Mouse (Mus musculus) cerebellum, postnatal 36 days (tissue): ENCODE measurements at regions not wholly inside any gene's neighbourhood (a gene's known extent, or its start where the extent isn't known, plus 50 kb on each side); places are given as distances from the start of the nearest gene placed in this dataset.

Experiments used
- DNase-seq, 2 experiments: peaks; one replicate each; pipeline ENCODE4 v3.0.0; 2021 to 2022; ENCODE audit warnings: mixed read lengths in 2 of 2

DNA sequence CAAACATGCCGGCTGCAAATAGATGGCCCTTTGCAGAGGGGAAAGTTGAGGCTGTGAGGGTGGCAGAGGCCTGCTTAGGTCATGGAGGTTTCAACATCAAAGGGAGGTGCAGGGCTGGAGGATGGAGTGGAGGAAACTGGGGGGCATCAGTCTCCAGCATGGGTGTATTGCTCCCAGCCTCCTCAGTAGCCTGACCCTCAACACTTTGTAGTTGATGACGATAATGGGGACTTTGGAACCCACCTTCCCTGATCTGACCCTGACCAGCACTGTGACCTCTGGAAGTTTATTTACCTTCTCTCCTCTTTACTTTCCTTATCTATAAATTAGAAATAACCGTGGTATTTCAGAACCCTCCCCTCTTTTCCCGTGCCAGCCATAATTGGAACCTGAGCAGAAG, 56.2 kb downstream of the Gm26897 start:
- DNase-seq, result no peak

DNA sequence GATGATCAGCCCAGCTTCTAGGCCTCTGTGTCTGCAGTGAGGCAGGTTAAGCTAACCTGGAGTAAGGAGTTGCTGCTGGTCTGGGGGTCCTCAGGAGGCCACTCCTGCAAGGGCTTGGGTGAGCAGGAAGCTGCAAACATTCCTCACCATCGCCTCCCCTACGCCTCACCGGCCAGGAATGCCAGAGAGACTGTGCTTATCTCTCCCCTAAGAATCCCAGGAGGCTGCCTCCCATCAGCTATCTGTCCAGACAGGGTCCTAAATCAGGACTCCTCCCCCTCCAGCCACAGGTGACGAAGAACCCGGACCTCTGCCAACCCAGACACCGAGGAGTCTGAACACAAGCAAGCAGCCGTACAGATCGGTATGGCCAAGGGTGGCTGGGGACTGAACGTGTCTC, 56.8 kb downstream of the Gm26897 start:
- no peak for DNase-seq

DNA sequence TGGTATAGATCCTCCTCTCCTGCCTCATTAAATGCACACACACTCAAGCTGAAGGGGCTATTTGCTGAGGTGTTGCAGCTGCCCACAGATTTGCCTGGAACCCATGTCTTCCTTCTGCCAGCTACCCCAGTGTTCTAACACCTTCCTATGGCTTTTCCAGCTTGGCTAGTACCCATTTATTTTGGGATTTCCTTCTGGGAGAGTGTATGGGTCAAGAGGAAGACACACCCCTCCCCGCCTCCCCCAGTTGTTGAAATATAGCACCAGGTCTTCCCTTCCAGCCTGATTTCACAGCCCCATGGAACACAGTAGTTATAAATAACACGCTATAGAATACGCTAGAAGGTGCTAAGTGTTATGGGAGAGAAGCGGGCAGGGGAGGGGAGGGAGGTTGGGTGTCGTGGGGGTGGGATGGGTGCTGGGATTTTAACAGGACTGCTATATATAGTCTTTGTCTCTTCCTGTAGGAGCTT, 57.4 kb downstream of the Gm26897 start:
- no peak for DNase-seq

DNA sequence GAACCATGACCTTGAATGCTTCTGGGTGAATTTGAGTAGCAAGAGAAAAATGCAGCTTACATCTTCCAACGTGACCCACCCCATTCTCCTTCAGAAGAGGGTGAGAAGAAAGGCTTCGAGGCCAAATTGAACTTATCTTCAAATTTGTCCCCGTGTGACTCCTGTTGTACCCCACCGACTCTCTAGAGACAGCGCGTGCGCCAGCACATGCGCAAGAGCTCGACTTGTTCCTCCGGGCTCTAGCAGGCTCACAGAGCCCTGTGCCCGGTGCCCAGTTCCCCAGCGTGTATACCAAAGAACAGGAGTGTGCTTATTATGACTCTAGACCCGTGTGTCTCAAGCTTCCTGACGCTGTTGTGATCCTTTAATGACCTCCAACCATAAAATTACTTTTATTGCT, 59.0 kb downstream of the Gm26897 start:
- DNase-seq, result no peak

DNA sequence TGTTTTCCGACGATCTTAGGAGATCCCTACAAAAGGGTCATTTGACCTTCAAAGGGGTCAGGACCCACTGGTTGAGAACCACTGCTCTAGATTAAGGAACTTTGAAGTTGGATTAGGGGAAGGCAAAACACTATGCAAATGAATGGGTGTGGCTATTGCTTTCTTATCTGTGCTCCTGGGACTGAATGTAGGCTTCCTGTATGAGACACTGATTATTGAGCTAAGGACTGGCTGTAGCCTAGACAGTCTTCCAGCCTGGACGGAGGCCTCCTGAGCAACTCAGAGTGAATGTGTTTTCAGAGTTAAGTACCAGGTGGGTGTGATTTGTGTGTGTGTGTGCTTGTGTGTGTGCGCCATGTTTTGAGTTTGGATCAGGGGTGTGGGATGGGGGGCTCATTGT, 59.5 kb downstream of the Gm26897 start:
- no peak for DNase-seq

DNA sequence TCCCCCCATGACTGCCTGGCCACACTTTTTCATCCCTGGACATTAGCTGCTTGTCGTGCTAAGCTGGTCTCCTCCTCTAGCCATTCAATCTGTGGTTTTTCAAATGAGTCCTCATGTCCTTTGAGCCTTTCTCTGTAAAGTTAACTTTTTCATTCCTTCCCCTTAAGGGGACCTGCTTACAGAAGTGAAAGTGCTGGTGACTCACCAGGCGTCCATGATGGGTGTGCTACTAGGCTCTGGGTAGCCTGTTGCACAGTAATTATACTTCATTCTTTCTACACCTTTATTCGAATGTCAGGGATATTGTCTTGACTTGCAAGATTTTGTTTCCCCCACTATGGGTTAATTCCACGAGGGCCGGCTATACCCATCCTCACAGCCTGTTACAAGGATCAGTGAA, 63.2 kb downstream of the Gm26897 start:
- no peak for DNase-seq

DNA sequence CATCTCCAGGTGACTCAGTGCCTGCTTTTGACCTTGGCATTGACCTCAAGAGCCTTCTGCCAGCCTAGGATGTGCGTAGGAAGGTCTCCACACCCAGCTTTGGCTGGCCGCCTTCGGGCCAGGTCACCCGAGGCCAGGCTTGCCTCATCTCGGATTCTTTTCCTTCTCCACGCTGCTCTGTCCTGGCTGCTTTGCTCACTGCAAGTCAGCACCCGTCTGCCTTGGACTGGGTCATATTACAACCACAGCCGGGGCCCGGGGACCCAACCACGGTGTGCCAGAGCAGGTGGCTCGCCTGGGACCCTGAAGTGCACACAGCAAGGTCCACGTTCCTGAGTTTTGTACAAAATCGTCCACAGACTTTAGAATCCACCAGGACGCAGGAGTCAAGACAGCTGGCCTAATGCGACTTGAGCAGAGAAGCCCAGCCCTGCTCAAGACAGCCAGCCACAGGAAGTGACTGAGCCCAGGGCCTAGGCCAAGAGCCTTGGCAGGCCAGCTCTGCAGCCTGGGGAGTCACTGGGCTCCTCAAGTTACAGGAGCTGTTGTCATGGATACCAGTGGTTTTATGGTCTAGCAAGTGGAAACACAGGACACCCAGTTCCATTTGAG, 66.1 kb downstream of the Gm26897 start:
- DNase-seq, result peak; percentile 5 to 8

DNA sequence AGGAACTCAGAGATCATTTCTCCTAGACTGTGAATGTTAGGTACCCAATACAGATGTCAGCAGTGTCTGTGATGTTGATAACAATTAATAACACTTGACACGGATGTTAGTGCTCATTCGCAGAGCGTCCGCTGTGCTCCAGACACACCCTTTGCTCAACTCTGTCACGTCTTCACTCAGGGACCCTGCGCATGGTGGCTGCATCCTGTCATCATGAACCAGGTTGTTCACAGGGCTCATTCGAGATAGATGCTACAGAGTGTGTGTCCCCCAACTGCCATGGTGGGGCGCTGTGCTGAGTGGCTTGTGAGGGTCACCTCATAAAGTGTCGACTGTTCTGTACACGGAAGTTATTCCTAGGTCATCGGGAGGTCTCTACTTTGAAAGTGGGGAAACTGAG, 66.8 kb downstream of the Gm26897 start:
- DNase-seq, result no peak

DNA sequence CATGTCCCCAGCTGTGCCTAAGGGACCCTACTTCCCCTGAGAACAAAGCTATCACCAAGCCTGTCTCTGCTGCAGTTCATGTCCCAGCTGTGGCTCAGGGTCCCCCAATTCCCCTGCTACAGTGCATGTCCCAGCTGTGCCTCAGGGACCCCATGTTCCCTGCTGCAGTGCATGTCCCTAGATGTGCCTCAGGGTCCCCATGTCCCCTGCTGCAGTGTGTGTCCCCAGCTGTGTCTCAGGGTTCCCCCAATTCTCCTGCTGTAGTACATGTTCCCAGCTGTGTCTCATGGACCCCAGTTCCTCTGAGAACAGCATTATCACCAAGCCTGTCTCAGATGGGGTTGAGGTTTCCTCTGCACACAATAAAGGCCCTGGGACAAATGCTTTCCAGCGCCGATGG, 67.3 kb downstream of the Gm26897 start:
- no peak for DNase-seq

DNA sequence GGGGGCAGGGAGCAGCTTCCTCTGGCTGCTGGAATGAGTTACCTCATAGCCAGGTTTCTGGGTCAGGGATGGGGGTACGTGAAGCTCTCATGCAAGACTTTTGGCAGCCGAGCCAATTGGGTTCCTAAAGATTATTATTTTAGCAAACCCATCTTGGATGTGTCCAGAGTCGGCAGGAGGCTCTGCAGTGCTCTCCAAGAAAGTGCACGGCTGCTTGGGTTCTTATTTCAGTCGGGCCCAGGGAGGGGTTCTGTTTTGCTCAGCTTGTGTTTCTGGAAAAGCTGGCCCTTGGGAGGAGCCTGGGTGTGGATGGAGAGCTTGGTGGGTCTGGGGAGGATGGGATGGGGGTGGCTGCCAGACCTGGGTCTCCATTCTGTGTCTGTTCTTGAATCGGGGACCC, 70.8 kb downstream of the Gm26897 start:
- no peak for DNase-seq

DNA sequence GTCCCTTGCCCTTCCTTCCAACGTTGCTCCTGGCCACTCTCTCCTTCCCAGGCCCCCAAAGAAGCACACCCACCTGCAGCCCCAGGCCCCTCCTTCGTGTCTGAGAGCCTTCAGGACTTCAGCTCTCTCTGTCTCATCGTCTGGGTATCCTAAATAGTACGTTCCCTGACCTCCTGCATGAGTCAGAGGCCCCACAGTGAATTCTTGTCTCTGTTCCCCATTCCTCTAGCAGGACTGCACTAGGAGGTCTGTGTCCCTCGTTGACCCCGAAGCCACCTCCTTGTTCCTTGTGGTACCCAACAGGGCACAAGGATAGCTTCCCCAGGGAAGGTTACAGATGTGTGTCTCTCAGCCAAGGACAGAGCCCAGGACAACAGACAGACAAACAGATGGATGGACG, 71.4 kb downstream of the Gm26897 start:
- no peak for DNase-seq

DNA sequence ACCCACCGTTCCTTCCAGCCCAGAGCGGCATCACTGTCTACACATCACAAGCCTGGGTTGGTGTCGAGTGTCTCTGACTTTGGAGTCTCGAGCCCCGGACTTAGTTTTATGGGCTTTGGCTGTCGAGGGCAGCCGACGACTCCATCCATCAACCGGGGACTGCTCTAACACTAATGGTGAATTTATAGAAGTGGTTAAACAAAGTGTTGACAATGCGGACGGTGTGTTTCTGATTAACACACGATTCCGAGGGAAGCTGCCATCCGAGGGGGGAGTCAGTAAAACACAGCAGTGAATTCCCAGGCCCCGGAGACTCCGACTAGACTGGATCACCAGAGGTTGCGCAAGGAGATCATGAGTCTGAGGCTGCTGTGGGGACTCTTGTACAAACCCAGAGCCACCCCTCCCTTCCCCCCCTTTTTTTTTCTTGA, 72.1 kb downstream of the Gm26897 start:
- no peak for DNase-seq

DNA sequence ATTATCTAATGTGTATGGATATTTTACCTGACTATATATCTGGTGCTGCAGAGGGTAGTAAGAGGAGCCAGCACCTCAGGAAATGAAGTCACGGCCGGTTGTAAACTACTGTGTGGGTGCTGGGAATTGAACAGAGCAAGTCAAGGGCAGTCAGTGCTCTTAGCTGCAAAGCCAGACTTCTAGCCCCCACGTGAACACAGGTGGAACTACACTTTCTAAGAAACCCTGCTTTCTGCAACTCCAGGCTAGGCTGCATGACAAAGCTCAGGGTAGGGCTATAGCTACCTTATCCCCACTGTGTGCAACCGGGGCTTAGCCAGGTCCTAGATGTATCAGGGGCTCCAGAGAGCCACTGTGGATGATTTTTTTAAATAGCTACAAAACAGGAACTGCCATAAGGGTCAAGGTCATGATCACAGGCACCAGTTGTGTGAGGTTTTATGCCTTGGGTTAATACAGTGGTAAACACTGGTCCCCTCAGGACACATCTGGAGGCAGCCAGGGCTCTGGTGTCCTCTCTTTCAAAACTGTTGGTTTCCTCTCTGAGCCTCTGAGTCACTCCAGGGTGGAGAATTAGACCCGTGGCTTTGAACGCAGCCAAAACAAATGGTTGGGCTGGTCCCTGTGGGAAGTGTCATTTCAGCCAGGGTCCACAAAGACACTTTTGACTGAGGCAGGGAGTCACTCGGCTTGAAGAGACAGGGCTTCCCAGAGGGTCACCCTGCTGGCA, 76.5 kb downstream of the Gm26897 start:
- no peak for DNase-seq

DNA sequence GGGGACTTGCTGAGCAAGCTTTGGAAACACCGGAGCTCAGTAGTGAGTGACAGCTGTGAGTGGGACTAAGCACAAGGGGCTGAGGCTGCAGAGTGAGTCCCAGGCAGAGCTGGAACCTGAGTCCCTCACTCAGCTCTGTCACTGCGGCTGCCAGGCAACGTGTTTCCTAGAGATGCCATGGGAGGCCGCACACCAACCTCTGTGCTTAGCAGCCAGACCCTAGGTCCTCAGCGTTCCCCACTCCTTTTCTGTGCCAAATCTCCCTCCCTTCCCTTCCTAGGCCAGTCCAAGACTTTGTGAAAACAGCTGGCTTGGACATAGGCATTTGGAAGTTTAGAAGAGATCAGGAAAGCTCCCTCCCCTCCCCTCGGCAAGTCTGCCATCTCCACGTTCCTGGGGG, 78.9 kb downstream of the Gm26897 start:
- DNase-seq, result no peak

DNA sequence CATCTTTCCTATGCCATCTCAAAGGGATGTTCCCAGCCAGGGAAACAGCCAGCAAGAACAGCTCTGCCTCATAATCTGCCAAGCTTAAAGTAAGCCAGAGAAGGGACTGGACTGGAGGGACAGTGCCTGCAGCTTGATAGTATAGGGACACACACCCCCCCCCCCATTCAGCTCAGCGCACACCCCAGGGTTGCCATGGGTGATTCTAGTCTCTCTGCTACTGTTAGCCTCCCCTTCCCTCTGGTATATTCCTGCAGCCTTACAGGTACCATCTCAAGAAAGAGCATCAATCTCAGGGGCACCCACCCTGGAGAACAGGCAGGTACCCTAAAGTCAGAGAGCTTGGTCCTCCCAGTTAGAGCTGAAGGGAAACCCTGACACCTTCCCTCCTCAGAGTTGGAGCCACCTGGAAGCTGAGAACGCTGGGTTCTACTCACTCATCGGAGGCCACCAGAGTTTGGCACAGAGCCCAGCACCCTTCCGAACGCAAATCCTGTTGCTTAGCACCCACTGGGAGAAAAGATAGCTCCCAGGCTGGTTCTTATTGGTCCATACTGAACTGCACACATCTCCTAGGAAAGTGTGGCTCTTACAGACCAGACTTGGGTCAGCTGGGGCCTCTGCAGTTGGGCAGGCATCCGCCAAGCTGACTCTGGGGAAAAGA, 79.5 kb downstream of the Gm26897 start:
- no peak for DNase-seq

DNA sequence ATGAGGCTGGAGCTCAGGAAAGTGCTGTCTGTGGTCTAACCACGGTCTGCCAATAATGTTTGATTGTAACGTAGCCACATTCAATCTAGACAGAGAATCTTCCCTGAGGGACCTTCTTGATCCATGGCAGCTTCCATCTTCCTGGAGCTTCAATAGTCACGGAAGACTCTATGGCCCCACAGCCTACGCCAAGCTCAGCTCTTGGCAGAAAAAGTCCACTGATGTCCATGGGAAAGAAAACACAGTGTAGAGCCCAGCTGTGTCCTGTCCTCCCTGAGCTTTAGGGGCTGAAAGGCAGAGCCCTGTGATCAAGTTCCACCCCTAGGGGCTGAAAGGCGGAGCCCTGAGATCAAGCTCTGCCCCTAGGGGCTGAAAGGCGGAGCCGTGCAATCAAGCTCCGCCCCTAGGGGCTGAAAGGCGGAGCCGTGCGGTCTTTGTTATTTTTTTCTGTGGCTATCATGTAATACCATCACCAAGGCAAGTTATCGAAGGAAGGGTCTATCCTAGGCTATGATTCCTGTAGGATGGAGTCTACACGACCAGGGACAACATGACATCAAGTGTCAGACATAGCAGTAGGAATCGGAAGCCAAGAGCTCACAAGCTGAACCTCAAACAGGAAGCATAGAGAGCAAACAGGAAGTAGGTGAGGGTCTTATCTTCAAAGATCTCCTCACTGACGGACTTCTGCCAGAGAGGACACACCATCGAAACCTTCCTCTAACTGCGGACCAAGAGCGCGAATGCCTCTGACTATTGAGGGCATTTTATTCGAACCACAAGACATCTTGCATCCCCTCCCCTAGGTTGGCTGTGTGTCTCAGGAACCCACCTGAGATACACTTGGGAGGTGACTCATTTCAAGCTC, 81.4 kb downstream of the Gm26897 start:
- no peak for DNase-seq

DNA sequence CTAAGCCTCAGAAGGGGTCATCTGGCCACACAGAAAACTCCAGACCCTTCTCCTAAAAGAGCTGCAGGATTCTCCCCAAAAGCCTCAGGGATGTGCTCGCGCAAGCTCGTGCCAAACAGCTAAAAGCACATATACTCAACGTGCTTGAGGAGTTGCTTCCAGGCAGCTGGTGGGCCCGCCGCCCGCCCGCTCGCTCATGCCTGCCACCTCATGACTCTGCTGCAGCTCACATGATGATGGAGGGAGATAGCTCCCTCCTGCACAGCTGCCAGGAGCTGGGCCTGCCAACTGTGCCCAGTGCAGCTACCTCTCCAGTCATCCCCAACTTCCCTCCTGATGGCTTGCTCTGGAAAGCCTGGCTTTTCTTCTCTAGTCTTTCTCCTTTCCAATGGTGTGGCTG, 87.2 kb downstream of the Gm26897 start:
- DNase-seq, result no peak

DNA sequence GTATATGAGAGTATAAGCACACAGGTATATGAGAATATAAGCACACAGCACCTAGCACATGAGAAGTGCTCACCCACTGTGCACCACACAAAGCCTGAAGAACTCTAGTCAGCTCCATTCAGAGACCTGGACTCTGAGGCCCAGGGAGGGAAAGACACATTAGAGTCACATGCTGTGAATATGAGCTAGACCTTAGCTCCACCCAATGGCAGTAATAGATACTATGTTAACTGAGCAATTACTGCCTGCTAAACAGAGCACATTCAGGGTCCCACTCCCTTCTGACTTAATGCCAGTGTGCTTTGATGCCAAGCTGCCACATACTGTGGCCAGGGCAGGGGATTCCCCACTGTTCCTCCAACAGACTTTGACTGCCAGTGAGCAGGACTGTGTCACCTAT, 89.2 kb downstream of the Gm26897 start:
- no peak for DNase-seq

DNA sequence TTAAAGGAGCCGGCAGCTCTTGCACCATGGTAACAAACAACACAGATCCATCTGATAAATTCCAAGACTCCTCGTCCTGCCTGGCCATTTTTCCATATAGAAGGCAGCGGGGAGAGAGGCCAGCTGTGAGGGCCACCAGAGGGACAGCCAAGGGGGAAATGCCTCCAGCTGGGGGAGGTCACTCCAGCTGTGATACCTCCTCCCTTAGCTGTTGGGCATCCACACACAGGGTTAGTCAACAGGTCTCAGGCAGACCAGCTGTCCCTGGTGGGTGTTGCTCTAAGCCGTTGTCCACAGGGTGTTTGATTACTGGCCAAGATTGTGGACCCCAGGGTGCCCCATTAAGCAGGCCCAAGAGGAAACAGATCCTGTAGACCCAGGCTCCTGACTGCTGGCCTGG, 89.7 kb downstream of the Gm26897 start:
- no peak for DNase-seq

DNA sequence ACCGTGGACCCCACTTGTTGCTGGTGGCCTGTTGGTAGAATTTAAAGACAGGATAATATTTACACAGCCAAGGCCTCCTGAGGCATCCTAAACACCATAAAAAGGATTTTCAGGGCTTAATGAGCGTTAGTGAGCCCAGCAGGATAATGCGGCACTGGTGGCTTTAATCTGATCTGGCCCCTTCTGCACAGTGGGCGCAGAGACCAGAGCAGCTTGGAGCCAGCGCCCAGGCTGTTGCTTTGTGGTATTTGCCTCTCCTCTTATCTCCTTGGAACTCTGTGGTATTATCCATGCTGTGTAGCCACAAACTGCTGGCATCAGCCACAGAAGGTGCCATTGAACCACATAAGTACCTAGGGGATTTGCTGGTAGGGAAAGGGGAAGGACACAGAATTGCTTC, 90.1 kb downstream of the Gm26897 start:
- DNase-seq, result no peak

DNA sequence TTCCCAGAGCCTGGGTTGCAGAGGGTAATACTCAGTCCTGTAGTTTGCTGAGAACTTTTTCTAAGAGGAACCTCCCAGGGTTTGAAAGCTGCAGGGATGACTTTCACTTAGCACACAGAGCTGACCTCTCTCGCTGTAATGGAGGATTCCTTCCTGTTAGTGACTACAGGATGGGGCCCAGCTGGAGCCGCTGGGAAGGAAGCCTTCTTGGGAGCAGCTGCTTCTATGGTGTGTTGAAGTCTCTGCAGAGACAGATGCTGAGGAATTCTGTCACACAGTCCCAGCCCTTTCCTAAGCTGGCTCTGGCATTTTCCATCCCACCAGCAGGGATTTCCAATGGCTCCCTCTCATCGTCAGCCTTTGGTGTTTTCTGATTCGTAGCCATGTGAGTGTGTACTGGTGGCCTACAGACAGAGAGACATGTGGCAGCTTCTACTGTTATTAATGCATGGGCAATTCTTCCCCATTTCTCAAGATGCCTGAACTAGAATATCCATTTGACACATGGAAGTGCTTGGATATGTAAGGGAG, 90.9 kb downstream of the Gm26897 start:
- DNase-seq, result no peak

DNA sequence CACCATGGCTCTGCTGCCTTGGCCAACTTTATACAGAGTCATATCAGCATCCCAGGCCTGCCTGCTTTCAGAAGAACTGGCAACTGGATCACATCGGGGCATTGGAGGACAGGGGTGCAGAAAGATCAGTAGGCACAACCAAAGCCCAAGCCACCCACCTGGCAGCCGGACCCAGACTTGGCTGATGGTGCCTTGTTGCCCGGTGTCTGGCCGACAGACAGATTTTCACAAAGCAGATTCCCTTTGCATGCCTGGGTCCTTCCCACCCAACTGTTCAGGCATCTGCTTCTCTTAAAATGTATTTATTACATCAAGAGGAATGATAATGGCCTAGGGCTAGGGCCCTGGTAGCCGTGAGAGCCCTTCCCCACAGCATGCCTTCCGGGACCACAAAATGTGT, 96.2 kb downstream of the Gm26897 start:
- no peak for DNase-seq
